Mouse (Mus musculus) C2C12 (cell line): ENCODE data around the gene Csrnp1.

Source experiments
- CEBPB ChIP-seq: IDR thresholded peaks from one replicate; pipeline ENCODE4 v1.6.1; 2011; ENCODE audit warnings: low read depth, mild to moderate bottlenecking, control low read depth, moderate library complexity
- CTCF ChIP-seq: IDR thresholded peaks from one replicate; pipeline ENCODE4 v1.5.1; 2011; ENCODE audit not compliant: control insufficient read depth, insufficient read depth, insufficient read length
- MAX ChIP-seq: IDR thresholded peaks from one replicate; pipeline ENCODE4 v1.6.1; 2011; ENCODE audit warnings: mild to moderate bottlenecking, control low read depth
- MYOD1 ChIP-seq: IDR thresholded peaks from one replicate; pipeline ENCODE4 v1.6.1; 2011; ENCODE audit warnings: low read depth; ENCODE audit not compliant: control insufficient read depth, insufficient read length
- MYOG ChIP-seq: IDR thresholded peaks from one replicate; pipeline ENCODE4 v1.6.1; 2011; ENCODE audit not compliant: control insufficient read depth, insufficient read length; ENCODE audit errors: extremely low read depth
- USF1 ChIP-seq: IDR thresholded peaks from one replicate; pipeline ENCODE4 v1.6.1; 2011; ENCODE audit warnings: low read depth, mild to moderate bottlenecking, control low read depth, moderate library complexity

DNA sequence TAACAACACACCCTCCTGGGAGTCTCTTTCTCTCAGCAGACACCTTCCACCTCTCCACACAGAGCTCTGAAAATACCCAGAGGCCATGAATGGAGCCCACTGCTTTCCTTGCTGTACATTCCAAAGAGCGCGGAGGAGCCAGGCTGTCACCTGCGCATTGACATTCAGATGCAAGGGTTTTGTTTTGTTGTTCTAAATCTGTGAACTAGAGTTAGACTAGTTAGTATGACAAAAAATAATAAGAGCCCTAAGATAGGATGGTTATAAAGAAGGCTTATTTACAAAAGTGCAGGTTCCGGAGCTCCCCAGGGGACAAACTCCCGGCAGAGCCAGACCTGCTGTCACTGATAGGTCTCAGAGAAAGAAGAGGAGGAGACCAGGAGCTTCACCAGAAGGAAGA, 6.9 kb upstream of the Csrnp1 start:
- TF ChIP-seq USF1: no peak
- no peak for TF ChIP-seq CTCF
- TF ChIP-seq MAX: no peak
- TF ChIP-seq CEBPB: no peak
- no peak for TF ChIP-seq MYOD1
- TF ChIP-seq MYOG: no peak
